Mouse (Mus musculus): Measurements from ENCODE around the gene Traf3ip2. TPM values are rescaled to one million over a fixed set of nuclear protein-coding genes. Genes with fewer than 3 reads are reported as not detected.
A peak's percentile ranks its signal among the peaks of the same experiment; 100 is the strongest.

The Traf3ip2 gene
- polyA plus RNA-seq, 1 experiment from 2014 or later = 29.0 TPM

GRCm38 (mm10) chr10:39587973-39588746 lies 24.6 kb upstream of the Traf3ip2 start:
- no peak for ATAC-seq (ENCODE audit: insufficient read depth, low FRiP score, low read depth)
- Histone ChIP-seq H3K9ac (no peak overlapping the region), H3K9me3 (no peaks in the 10 kb centered on the region), H3K4me2 (no peak overlapping the region), H3K4me1 (peaks cover 12% of the 10 kb centered on the region; the same call in 1 of the 2 replicates), H3K4me3 (replicated peaks) (no peak overlapping the region), H3K27me3 (replicated peaks) (no peaks in the 10 kb centered on the region), H3K36me3 (no peaks in the 10 kb centered on the region), H3K27ac (no peak overlapping the region)
- 55% methylated on average over 8 of the region's 8 CpGs for WGBS

- H3K36me3 ChIP-seq = peaks cover 4% of the 10 kb centered on the region; the same call in 1 of the 2 replicates
- no peak overlapping the region for H3K4me3 ChIP-seq (replicated peaks)
- no peaks in the 10 kb centered on the region for H3K27me3 ChIP-seq (replicated peaks)
- ATAC-seq (ENCODE audit: insufficient read depth, low FRiP score, low read depth) = no peak
- H3K27ac ChIP-seq = no peak overlapping the region
- H3K4me2 ChIP-seq = no peak overlapping the region
- H3K9me3 ChIP-seq = 0 out of 2 replicates have a peak, but pooled peaks cover 8% of the 10 kb centered on the region
- H3K4me1 ChIP-seq = peaks cover 12% of the 10 kb centered on the region; the same call in 1 of the 2 replicates
- WGBS = 77% methylated on average over 19 of the region's 19 CpGs
- H3K9ac ChIP-seq = no peak overlapping the region
Observed at GRCm38 (mm10) chr10:39589765-39590546, 22.8 kb upstream of the Traf3ip2 start.

GRCm38 (mm10) chr10:39590629-39591028 lies 22.1 kb upstream of the Traf3ip2 start:
- Histone ChIP-seq H3K27me3 (replicated peaks) (no peaks in the 10 kb centered on the region), H3K9me3 (0 out of 2 replicates have a peak, but pooled peaks cover 8% of the 10 kb centered on the region), H3K4me2 (no peak overlapping the region), H3K27ac (no peak overlapping the region), H3K4me1 (peaks cover 14% of the 10 kb centered on the region), H3K9ac (no peak overlapping the region), H3K36me3 (peaks cover 4% of the 10 kb centered on the region; the same call in 1 of the 2 replicates), H3K4me3 (replicated peaks) (no peak overlapping the region)
- whole genome bisulfite sequencing = 84% methylated on average over 10 of the region's 10 CpGs
- no peak for ATAC-seq (ENCODE audit: insufficient read depth, low FRiP score, low read depth)

- peaks cover 4% of the 10 kb centered on the region; the same call in 1 of the 2 replicates for H3K36me3 ChIP-seq
- no peak overlapping the region for H3K4me3 ChIP-seq (replicated peaks)
- peaks cover 18% of the 10 kb centered on the region for H3K4me1 ChIP-seq
- H3K9me3 ChIP-seq = 0 out of 2 replicates have a peak, but pooled peaks cover 8% of the 10 kb centered on the region
- H3K9ac ChIP-seq = no peak overlapping the region
- 92% methylated on average over 4 of the region's 4 CpGs for WGBS
- no peaks in the 10 kb centered on the region for H3K27me3 ChIP-seq (replicated peaks)
- ATAC-seq (ENCODE audit: insufficient read depth, low FRiP score, low read depth) = no peak
- no peak overlapping the region for H3K27ac ChIP-seq
- no peak overlapping the region for H3K4me2 ChIP-seq
Observed at GRCm38 (mm10) chr10:39592501-39592900, 20.2 kb upstream of the Traf3ip2 start.

GRCm38 (mm10) chr10:39594716-39595115 lies 18.0 kb upstream of the Traf3ip2 start:
- Histone ChIP-seq H3K4me3 (replicated peaks) (no peak overlapping the region), H3K9me3 (0 out of 2 replicates have a peak, but pooled peaks cover 8% of the 10 kb centered on the region), H3K4me1 (peaks cover 9% of the 10 kb centered on the region; the same call in 1 of the 2 replicates)

GRCm38 (mm10) chr10:39595862-39596261 lies 16.9 kb upstream of the Traf3ip2 start:
- Histone ChIP-seq H3K9ac (no peak overlapping the region), H3K9me3 (0 out of 2 replicates have a peak, but pooled peaks cover 8% of the 10 kb centered on the region), H3K27me3 (replicated peaks) (no peaks in the 10 kb centered on the region), H3K4me3 (replicated peaks) (no peak overlapping the region), H3K4me1 (peaks cover 9% of the 10 kb centered on the region; the same call in 1 of the 2 replicates), H3K27ac (peak overlapping the region; percentile 90), H3K36me3 (peaks cover 4% of the 10 kb centered on the region; the same call in 1 of the 2 replicates), H3K4me2 (no peak overlapping the region)
- WGBS = 36% methylated on average over 3 of the region's 3 CpGs
- ATAC-seq (ENCODE audit: insufficient read depth, low FRiP score, low read depth) = peak; percentile 59; the same call in 1 of the 2 replicates

More at GRCm38 (mm10) chr10:39594716-39595115, 18.0 kb upstream of the Traf3ip2 start:
- Histone ChIP-seq H3K4me2 (no peak overlapping the region), H3K27me3 (replicated peaks) (no peaks in the 10 kb centered on the region), H3K9ac (no peak overlapping the region), H3K36me3 (peaks cover 4% of the 10 kb centered on the region; the same call in 1 of the 2 replicates), H3K27ac (peak overlapping the region; percentile 90; the same call in 1 of the 2 replicates)
- no peak for ATAC-seq (ENCODE audit: insufficient read depth, low FRiP score, low read depth)
- WGBS = 81% methylated on average over 1 of the region's 1 CpGs

GRCm38 (mm10) chr10:39597116-39597791 lies 15.5 kb upstream of the Traf3ip2 start:
- ATAC-seq (ENCODE audit: insufficient read depth, low FRiP score, low read depth) = no peak
- no peak overlapping the region for H3K4me3 ChIP-seq (replicated peaks)
- H3K4me2 ChIP-seq = no peak overlapping the region
- H3K27ac ChIP-seq = peak overlapping the region; percentile 61; the same call in 1 of the 2 replicates
- 0 out of 2 replicates have a peak, but pooled peaks cover 8% of the 10 kb centered on the region for H3K9me3 ChIP-seq
- 41% methylated on average over 9 of the region's 9 CpGs for WGBS
- no peak overlapping the region for H3K9ac ChIP-seq
- H3K36me3 ChIP-seq = peaks cover 4% of the 10 kb centered on the region; the same call in 1 of the 2 replicates
- H3K4me1 ChIP-seq = peaks cover 9% of the 10 kb centered on the region; the same call in 1 of the 2 replicates
- H3K27me3 ChIP-seq (replicated peaks) = no peaks in the 10 kb centered on the region

- peaks cover 4% of the 10 kb centered on the region; the same call in 1 of the 2 replicates for H3K36me3 ChIP-seq
- no peak overlapping the region for H3K4me2 ChIP-seq
- H3K4me1 ChIP-seq = peaks cover 9% of the 10 kb centered on the region; the same call in 1 of the 2 replicates
- 44% methylated on average over 3 of the region's 3 CpGs for WGBS
- ATAC-seq (ENCODE audit: insufficient read depth, low FRiP score, low read depth) = no peak
- H3K27me3 ChIP-seq (replicated peaks) = no peaks in the 10 kb centered on the region
- no peak overlapping the region for H3K9ac ChIP-seq
- H3K27ac ChIP-seq = no peak overlapping the region
- no peak overlapping the region for H3K4me3 ChIP-seq (replicated peaks)
- H3K9me3 ChIP-seq = 0 out of 2 replicates have a peak, but pooled peaks cover 8% of the 10 kb centered on the region
Observed at GRCm38 (mm10) chr10:39597792-39598183, 14.9 kb upstream of the Traf3ip2 start.

GRCm38 (mm10) chr10:39599601-39600000 lies 13.1 kb upstream of the Traf3ip2 start:
- 82% methylated on average over 4 of the region's 4 CpGs for WGBS
- H3K27me3 ChIP-seq (replicated peaks) = no peaks in the 10 kb centered on the region
- no peak overlapping the region for H3K27ac ChIP-seq
- no peaks in the 10 kb centered on the region; the same call in 1 of the 2 replicates for H3K9me3 ChIP-seq
- H3K4me3 ChIP-seq (replicated peaks) = no peak overlapping the region
- no peak overlapping the region for H3K4me2 ChIP-seq
- no peak for ATAC-seq (ENCODE audit: insufficient read depth, low FRiP score, low read depth)
- H3K9ac ChIP-seq = no peak overlapping the region
- H3K36me3 ChIP-seq = no peaks in the 10 kb centered on the region
- H3K4me1 ChIP-seq = peaks cover 9% of the 10 kb centered on the region; the same call in 1 of the 2 replicates

- Histone ChIP-seq H3K27me3 (replicated peaks) (no peaks in the 10 kb centered on the region), H3K9me3 (no peaks in the 10 kb centered on the region; the same call in 1 of the 2 replicates), H3K9ac (no peak overlapping the region), H3K4me3 (replicated peaks) (no peak overlapping the region), H3K27ac (no peak overlapping the region), H3K4me1 (peaks cover 9% of the 10 kb centered on the region; the same call in 1 of the 2 replicates), H3K36me3 (no peaks in the 10 kb centered on the region), H3K4me2 (no peak overlapping the region)
- WGBS = 67% methylated on average over 1 of the region's 1 CpGs
- ATAC-seq (ENCODE audit: insufficient read depth, low FRiP score, low read depth) = no peak
Observed at GRCm38 (mm10) chr10:39600115-39600514, 12.6 kb upstream of the Traf3ip2 start.

GRCm38 (mm10) chr10:39601068-39601467 lies 11.7 kb upstream of the Traf3ip2 start:
- Histone ChIP-seq H3K27ac (no peak overlapping the region), H3K4me2 (no peak overlapping the region), H3K4me1 (0 out of 2 replicates have a peak, but pooled peaks cover 3% of the 10 kb centered on the region), H3K4me3 (replicated peaks) (no peak overlapping the region), H3K9ac (no peak overlapping the region), H3K27me3 (replicated peaks) (no peaks in the 10 kb centered on the region), H3K36me3 (no peaks in the 10 kb centered on the region), H3K9me3 (no peaks in the 10 kb centered on the region; the same call in 1 of the 2 replicates)
- WGBS = 82% methylated on average over 5 of the region's 5 CpGs
- no peak for ATAC-seq (ENCODE audit: insufficient read depth, low FRiP score, low read depth)
